Mouse (Mus musculus): ENCODE data around the gene Fat4. TPM values are rescaled to one million over a fixed set of nuclear protein-coding genes. Genes with fewer than 3 reads are reported as not detected.

The Fat4 gene
- polyA plus RNA-seq, 1 experiment from 2014 or later, result 0.27 TPM

GRCm38 (mm10) chr3:39047621-39048303, 161.0 kb downstream of the Fat4 start:
- ATAC-seq (ENCODE audit: low read depth), result no peak
- H3K4me3 ChIP-seq (ENCODE audit: low read depth, low read length), result no peak overlapping the region
- 71% methylated on average over 10 of the region's 10 CpGs for WGBS (ENCODE audit: insufficient replicate concordance)

GRCm38 (mm10) chr3:39048304-39048667, 161.5 kb downstream of the Fat4 start:
- Histone ChIP-seq H3K36me3 (ENCODE audit: control insufficient read depth, insufficient read depth) (no peaks in the 10 kb centered on the region), H3K9ac (ENCODE audit: low read depth, low read length) (no peak overlapping the region), H3K27me3 (ENCODE audit: control insufficient read depth, insufficient read depth, low read depth, low read length) (no peaks in the 10 kb centered on the region), H3K9me3 (replicated peaks; ENCODE audit: control insufficient read depth, low read length) (no peaks in the 10 kb centered on the region), H3K4me2 (ENCODE audit: low read depth, low read length) (no peak overlapping the region), H3K27ac (ENCODE audit: low read length) (no peak overlapping the region), H3K4me1 (ENCODE audit: control insufficient read depth, low read depth, low read length) (no peaks in the 10 kb centered on the region), H3K4me3 (ENCODE audit: low read depth, low read length) (no peak overlapping the region)
- WGBS (ENCODE audit: insufficient replicate concordance), result 64% methylated on average over 5 of the region's 5 CpGs
- ATAC-seq (ENCODE audit: low read depth), result no peak

More at GRCm38 (mm10) chr3:39047621-39048303, 161.0 kb downstream of the Fat4 start:
- Histone ChIP-seq H3K4me1 (ENCODE audit: control insufficient read depth, low read depth, low read length) (no peaks in the 10 kb centered on the region), H3K9me3 (replicated peaks; ENCODE audit: control insufficient read depth, low read length) (no peaks in the 10 kb centered on the region), H3K27ac (ENCODE audit: low read length) (no peak overlapping the region), H3K27me3 (ENCODE audit: control insufficient read depth, insufficient read depth, low read depth, low read length) (no peaks in the 10 kb centered on the region), H3K4me2 (ENCODE audit: low read depth, low read length) (no peak overlapping the region), H3K9ac (ENCODE audit: low read depth, low read length) (no peak overlapping the region), H3K36me3 (ENCODE audit: control insufficient read depth, insufficient read depth) (no peaks in the 10 kb centered on the region)

GRCm38 (mm10) chr3:39050130-39050529, 163.4 kb downstream of the Fat4 start:
- H3K4me1 ChIP-seq (ENCODE audit: control insufficient read depth, low read depth, low read length), result no peaks in the 10 kb centered on the region
- no peak overlapping the region for H3K4me3 ChIP-seq (ENCODE audit: low read depth, low read length)
- H3K36me3 ChIP-seq (ENCODE audit: control insufficient read depth, insufficient read depth), result no peaks in the 10 kb centered on the region
- 62% methylated on average over 1 of the region's 1 CpGs for WGBS (ENCODE audit: insufficient replicate concordance)
- H3K9ac ChIP-seq (ENCODE audit: low read depth, low read length), result no peak overlapping the region
- no peak for ATAC-seq (ENCODE audit: low read depth)
- no peaks in the 10 kb centered on the region for H3K27me3 ChIP-seq (ENCODE audit: control insufficient read depth, insufficient read depth, low read depth, low read length)
- no peaks in the 10 kb centered on the region for H3K9me3 ChIP-seq (replicated peaks; ENCODE audit: control insufficient read depth, low read length)
- H3K4me2 ChIP-seq (ENCODE audit: low read depth, low read length), result no peak overlapping the region
- no peak overlapping the region for H3K27ac ChIP-seq (ENCODE audit: low read length)

- WGBS (ENCODE audit: insufficient replicate concordance), result 62% methylated on average over 6 of the region's 6 CpGs
- Histone ChIP-seq H3K27ac (ENCODE audit: low read length) (no peak overlapping the region), H3K4me1 (ENCODE audit: control insufficient read depth, low read depth, low read length) (no peaks in the 10 kb centered on the region), H3K36me3 (ENCODE audit: control insufficient read depth, insufficient read depth) (no peaks in the 10 kb centered on the region), H3K4me2 (ENCODE audit: low read depth, low read length) (no peak overlapping the region), H3K4me3 (ENCODE audit: low read depth, low read length) (no peak overlapping the region), H3K9ac (ENCODE audit: low read depth, low read length) (no peak overlapping the region), H3K27me3 (ENCODE audit: control insufficient read depth, insufficient read depth, low read depth, low read length) (no peaks in the 10 kb centered on the region), H3K9me3 (replicated peaks; ENCODE audit: control insufficient read depth, low read length) (no peaks in the 10 kb centered on the region)
- no peak for ATAC-seq (ENCODE audit: low read depth)
Measured at GRCm38 (mm10) chr3:39053072-39053471, 166.3 kb downstream of the Fat4 start.
